Mouse (Mus musculus) midbrain, embryonic 16.5 days (tissue): ENCODE data around the gene Pank3. TPM values are rescaled to one million over a fixed set of nuclear protein-coding genes. Genes with fewer than 3 reads are reported as not detected.

ENCODE experiments used
- ATAC-seq: fragments of 200-750 bp; cut with Nextera tagmentation; 2 replicates; pipeline ENCODE4 v1.8.0; 2017; ENCODE audit warnings: moderate TSS enrichment
- H3K27ac ChIP-seq: fragments of 300-500 bp; sonication (generic); 2 replicates; pipeline ENCODE4 v1.5.1; 2014; ENCODE audit warnings: mild to moderate bottlenecking, low read length, mixed read lengths
- H3K27me3 ChIP-seq: fragments of 300-500 bp; sonication (generic); 2 replicates; pipeline ENCODE4 v1.6.1; 2014; ENCODE audit warnings: low read depth, low read length, mixed read lengths; ENCODE audit not compliant: control insufficient read depth, insufficient read depth
- H3K36me3 ChIP-seq: fragments of 300-500 bp; sonication (generic); 2 replicates; pipeline ENCODE4 v1.6.1; 2014; ENCODE audit warnings: mild to moderate bottlenecking, low read length, moderate library complexity, mixed read lengths; ENCODE audit not compliant: control insufficient read depth, insufficient read depth
- H3K4me1 ChIP-seq: fragments of 300-500 bp; sonication (generic); 2 replicates; pipeline ENCODE4 v1.6.1; 2014; ENCODE audit warnings: mild to moderate bottlenecking, low read length, mixed read lengths; ENCODE audit not compliant: control insufficient read depth, insufficient read depth
- H3K4me2 ChIP-seq: fragments of 300-500 bp; sonication (generic); 2 replicates; pipeline ENCODE4 v1.6.1; 2014; ENCODE audit warnings: mild to moderate bottlenecking, low read length, mixed read lengths
- H3K4me3 ChIP-seq: fragments of 300-500 bp; sonication (generic); 2 replicates; pipeline ENCODE4 v1.5.1; 2014; ENCODE audit warnings: low read depth, mild to moderate bottlenecking, low read length, moderate library complexity, mixed read lengths
- H3K9ac ChIP-seq: fragments of 300-500 bp; sonication (generic); 2 replicates; pipeline ENCODE4 v1.6.1; 2014; ENCODE audit warnings: low read depth, low read length, mixed read lengths
- H3K9me3 ChIP-seq: fragments of 300-500 bp; sonication (generic); replicated peaks from 2 replicates; pipeline ENCODE4 v1.6.1; 2014; ENCODE audit warnings: mild to moderate bottlenecking, low read length, mixed read lengths; ENCODE audit not compliant: control insufficient read depth, poor library complexity, severe bottlenecking
- WGBS: fragments of 180-500 bp; shearing (Covaris S2); extraction: QIAGEN DNeasy Blood & Tissue Kit; methylation state at CpG from one replicate; pipeline ENCODE4 v1.1.7; 2014; 5-methylcytosine and 5-hydroxymethylcytosine counted together
- polyA plus RNA-seq: library from polyadenylated mRNA; unstranded; fragments of >200 nt; fragmentation: Nextera tagmentation; extraction: Ambion mirVana; gene quantifications from 2 replicates; pipeline ENCODE4 v1.2.1, GENCODE M21; 2015

The Pank3 gene
- polyA plus RNA-seq, 1 experiment from 2014 or later = 20.5 TPM

GRCm38 (mm10) chr11:35769746-35770437, 608 bp downstream of the Pank3 start:
- no peaks in the 10 kb centered on the region for H3K27me3 ChIP-seq
- peak overlapping the region; percentile 80 for H3K4me3 ChIP-seq
- peak; percentile 84 for ATAC-seq
- H3K36me3 ChIP-seq = no peaks in the 10 kb centered on the region
- H3K4me2 ChIP-seq = peak overlapping the region; percentile 92
- WGBS = under 1% methylated on average over 32 of the region's 41 CpGs
- peaks cover 20% of the 10 kb centered on the region for H3K4me1 ChIP-seq
- peak overlapping the region; percentile 88 for H3K9ac ChIP-seq
- peak overlapping the region; percentile 96 for H3K27ac ChIP-seq
- H3K9me3 ChIP-seq = no peaks in the 10 kb centered on the region

DNA sequence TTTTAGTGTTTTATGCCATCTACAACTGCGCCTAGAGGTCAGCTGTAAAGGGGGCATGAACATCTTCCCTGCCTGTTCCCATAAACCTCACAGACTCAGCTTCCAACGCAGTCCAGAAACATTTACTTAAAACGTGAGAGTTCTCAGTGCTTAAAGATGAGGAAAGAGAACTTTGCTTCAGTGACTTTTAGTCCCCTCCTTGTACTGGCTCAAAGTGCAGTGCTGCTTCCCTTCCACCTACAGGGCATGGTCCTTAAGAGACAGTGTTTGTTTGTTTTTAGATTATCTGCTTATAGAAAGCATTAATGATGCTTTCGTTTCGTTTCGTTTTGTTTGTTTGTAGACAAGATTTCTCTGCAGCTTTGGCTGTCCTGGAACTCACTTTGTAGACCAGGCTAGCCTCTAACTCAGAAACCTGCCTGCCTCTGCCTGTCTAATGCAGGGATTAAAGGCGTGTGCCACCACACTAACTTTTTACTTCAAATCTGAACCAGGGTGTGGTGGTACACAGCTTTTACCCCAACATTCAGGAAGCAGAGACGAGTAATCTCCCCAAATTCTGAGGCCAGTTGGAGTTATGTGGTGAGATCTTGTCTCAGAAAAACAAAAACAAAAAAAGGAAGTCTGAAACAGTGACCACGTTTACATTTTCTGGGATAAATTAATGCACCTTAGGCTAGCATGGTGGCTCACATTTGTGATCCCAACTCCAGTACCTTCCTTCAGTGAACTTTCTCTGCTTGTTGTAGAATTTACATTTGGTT, 1.6 kb downstream of the Pank3 start:
- Histone ChIP-seq H3K4me2 (peak overlapping the region; percentile 92), H3K27ac (no peak overlapping the region), H3K4me3 (peak overlapping the region; percentile 80), H3K27me3 (no peaks in the 10 kb centered on the region), H3K36me3 (no peaks in the 10 kb centered on the region), H3K9me3 (no peaks in the 10 kb centered on the region), H3K9ac (peak overlapping the region; percentile 88), H3K4me1 (peaks cover 20% of the 10 kb centered on the region)
- 73% methylated on average over 9 of the region's 9 CpGs for WGBS
- no peak for ATAC-seq

DNA sequence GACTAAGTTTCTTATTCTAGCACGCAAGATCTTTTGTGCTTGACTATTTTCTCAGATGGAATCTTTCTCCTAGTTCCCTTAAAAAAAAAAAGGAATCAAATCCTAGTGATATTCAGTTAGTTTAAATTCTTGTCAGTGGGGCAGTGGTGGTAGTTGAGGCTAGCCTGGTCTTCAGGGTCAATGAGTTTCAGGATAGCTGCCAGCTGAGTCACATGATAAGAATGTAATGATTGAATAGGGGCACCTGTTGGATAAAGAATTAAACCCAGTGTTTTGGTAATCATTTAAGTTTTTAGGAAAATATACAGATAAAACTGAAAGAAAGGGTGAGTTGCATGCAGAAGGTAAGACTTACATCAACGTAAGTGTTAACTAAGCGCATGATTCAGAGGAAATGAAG, 6.3 kb downstream of the Pank3 start:
- no peak overlapping the region for H3K27ac ChIP-seq
- no peak overlapping the region for H3K4me3 ChIP-seq
- no peaks in the 10 kb centered on the region for H3K9me3 ChIP-seq
- ATAC-seq = no peak
- H3K36me3 ChIP-seq = peaks cover 24% of the 10 kb centered on the region
- no peaks in the 10 kb centered on the region for H3K27me3 ChIP-seq
- peaks cover 20% of the 10 kb centered on the region for H3K4me1 ChIP-seq
- H3K9ac ChIP-seq = no peak overlapping the region
- H3K4me2 ChIP-seq = no peak overlapping the region
- WGBS = 96% methylated on average over 3 of the region's 3 CpGs

DNA sequence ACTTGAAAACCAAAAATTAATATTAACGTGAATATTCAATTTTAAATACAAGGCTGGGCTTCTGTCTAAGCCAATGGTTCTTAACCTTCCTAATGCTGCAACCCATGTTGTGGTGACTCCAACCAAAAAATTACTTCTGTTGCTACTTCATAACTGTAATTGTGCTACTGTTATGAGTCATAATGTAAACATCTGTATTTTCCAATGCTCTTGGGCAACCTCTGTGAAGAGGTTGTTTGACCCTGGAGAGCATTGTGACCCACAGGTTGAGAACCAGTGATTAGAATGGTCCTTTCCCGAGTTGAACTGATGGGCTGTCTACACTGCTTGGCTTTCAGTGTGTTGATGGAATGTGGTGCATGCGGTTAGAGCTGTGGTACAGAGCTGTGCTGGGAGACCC, 7.2 kb downstream of the Pank3 start:
- H3K36me3 ChIP-seq = peaks cover 24% of the 10 kb centered on the region
- 95% methylated on average over 3 of the region's 3 CpGs for WGBS
- H3K4me2 ChIP-seq = no peak overlapping the region
- peaks cover 12% of the 10 kb centered on the region for H3K4me1 ChIP-seq
- no peaks in the 10 kb centered on the region for H3K9me3 ChIP-seq
- no peak overlapping the region for H3K4me3 ChIP-seq
- H3K9ac ChIP-seq = no peak overlapping the region
- ATAC-seq = no peak
- H3K27ac ChIP-seq = no peak overlapping the region
- no peaks in the 10 kb centered on the region for H3K27me3 ChIP-seq

GRCm38 (mm10) chr11:35780336-35780735, 11.1 kb downstream of the Pank3 start:
- H3K4me3 ChIP-seq = no peak overlapping the region
- ATAC-seq = no peak
- no peaks in the 10 kb centered on the region for H3K9me3 ChIP-seq
- H3K4me2 ChIP-seq = no peak overlapping the region
- peaks cover 48% of the 10 kb centered on the region for H3K36me3 ChIP-seq
- WGBS = 91% methylated on average over 3 of the region's 3 CpGs
- no peak overlapping the region for H3K27ac ChIP-seq
- no peak overlapping the region for H3K9ac ChIP-seq
- H3K4me1 ChIP-seq = peaks cover 2% of the 10 kb centered on the region; the same call in 1 of the 2 replicates
- no peaks in the 10 kb centered on the region for H3K27me3 ChIP-seq

GRCm38 (mm10) chr11:35782444-35782843, 13.2 kb downstream of the Pank3 start:
- ATAC-seq = no peak
- Histone ChIP-seq H3K36me3 (peaks cover 44% of the 10 kb centered on the region), H3K9me3 (no peaks in the 10 kb centered on the region), H3K4me3 (no peak overlapping the region), H3K4me2 (no peak overlapping the region), H3K9ac (no peak overlapping the region), H3K27me3 (no peaks in the 10 kb centered on the region), H3K4me1 (no peaks in the 10 kb centered on the region), H3K27ac (no peak overlapping the region)
- 96% methylated on average over 3 of the region's 3 CpGs for WGBS

- no peaks in the 10 kb centered on the region for H3K4me1 ChIP-seq
- H3K27me3 ChIP-seq = no peaks in the 10 kb centered on the region
- WGBS = 90% methylated on average over 5 of the region's 5 CpGs
- no peak for ATAC-seq
- H3K9ac ChIP-seq = no peak overlapping the region
- no peak overlapping the region for H3K4me2 ChIP-seq
- H3K9me3 ChIP-seq = no peaks in the 10 kb centered on the region
- no peak overlapping the region for H3K4me3 ChIP-seq
- peaks cover 39% of the 10 kb centered on the region for H3K36me3 ChIP-seq
- no peak overlapping the region for H3K27ac ChIP-seq
These were observed 13.8 kb downstream of the Pank3 start for GRCm38 (mm10) chr11:35783038-35783437.

GRCm38 (mm10) chr11:35784002-35784401, 14.7 kb downstream of the Pank3 start:
- no peak overlapping the region for H3K9ac ChIP-seq
- H3K27ac ChIP-seq = no peak overlapping the region
- H3K27me3 ChIP-seq = no peaks in the 10 kb centered on the region
- H3K36me3 ChIP-seq = peaks cover 33% of the 10 kb centered on the region
- ATAC-seq = no peak
- H3K4me1 ChIP-seq = no peaks in the 10 kb centered on the region
- WGBS = 94% methylated on average over 3 of the region's 3 CpGs
- H3K4me2 ChIP-seq = no peak overlapping the region
- H3K9me3 ChIP-seq = no peaks in the 10 kb centered on the region
- no peak overlapping the region for H3K4me3 ChIP-seq

DNA sequence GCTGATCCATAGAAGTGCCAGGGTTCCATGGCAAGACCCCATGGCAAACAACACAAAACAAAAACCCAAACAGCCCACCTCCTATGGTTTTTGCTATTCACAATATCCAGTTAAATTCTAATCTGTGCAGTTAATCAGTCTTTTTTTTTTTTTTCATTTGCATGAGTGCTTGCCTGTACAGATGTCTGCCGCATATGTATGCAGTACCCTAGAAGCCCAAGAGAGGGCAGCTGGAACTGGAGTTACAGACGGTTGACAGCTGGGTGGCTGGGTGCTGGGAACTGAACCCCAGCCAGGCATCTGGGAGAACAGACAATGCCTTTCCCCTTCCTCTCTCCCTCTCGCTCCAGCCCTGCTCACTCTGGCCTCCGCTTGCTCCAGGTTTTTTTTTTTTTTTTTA, 15.3 kb downstream of the Pank3 start:
- Histone ChIP-seq H3K4me2 (no peak overlapping the region), H3K4me1 (no peaks in the 10 kb centered on the region), H3K27me3 (no peaks in the 10 kb centered on the region), H3K27ac (no peak overlapping the region), H3K4me3 (no peak overlapping the region), H3K9me3 (no peaks in the 10 kb centered on the region), H3K9ac (no peak overlapping the region), H3K36me3 (peaks cover 28% of the 10 kb centered on the region)
- WGBS = 98% methylated on average over 4 of the region's 4 CpGs
- ATAC-seq = no peak
